Mouse (Mus musculus): ENCODE data around the gene Epb41l2. TPM values are rescaled to one million over a fixed set of nuclear protein-coding genes. Genes with fewer than 3 reads are reported as not detected.

The Epb41l2 gene
- total RNA-seq, 2 experiments from 2014 or later, result 21.9 to 29.9 TPM

- no peak for DNase-seq (ENCODE audit: low spot score)
Observed at GRCm38 (mm10) chr10:25399016-25399415, 39.4 kb downstream of the Epb41l2 start.

- DNase-seq (ENCODE audit: low spot score), result no peak
Observed at GRCm38 (mm10) chr10:25400076-25400475, 40.5 kb downstream of the Epb41l2 start.

GRCm38 (mm10) chr10:25400646-25401045 lies 41.0 kb downstream of the Epb41l2 start:
- no peak for DNase-seq (ENCODE audit: low spot score)

- DNase-seq (ENCODE audit: low spot score), result no peak
Observed at GRCm38 (mm10) chr10:25401356-25401755, 41.8 kb downstream of the Epb41l2 start.

- DNase-seq (ENCODE audit: low spot score), result no peak
Observed at GRCm38 (mm10) chr10:25402886-25403285, 43.3 kb downstream of the Epb41l2 start.

- DNase-seq (ENCODE audit: low spot score), result no peak
Observed at GRCm38 (mm10) chr10:25403813-25404701, 44.5 kb downstream of the Epb41l2 start.

- DNase-seq (ENCODE audit: low spot score), result no peak
Observed at GRCm38 (mm10) chr10:25404702-25405098, 45.1 kb downstream of the Epb41l2 start.

- no peak for DNase-seq (ENCODE audit: low spot score)
Observed at GRCm38 (mm10) chr10:25405551-25405950, 46.0 kb downstream of the Epb41l2 start.

- DNase-seq (ENCODE audit: low spot score), result no peak
Observed at GRCm38 (mm10) chr10:25406695-25407094, 47.1 kb downstream of the Epb41l2 start.

- DNase-seq (ENCODE audit: low spot score), result no peak
Observed at GRCm38 (mm10) chr10:25408136-25408650, 48.6 kb downstream of the Epb41l2 start.

- DNase-seq (ENCODE audit: low spot score), result no peak
Observed at GRCm38 (mm10) chr10:25411836-25412373, 52.3 kb downstream of the Epb41l2 start.

- DNase-seq (ENCODE audit: low spot score), result no peak
Observed at GRCm38 (mm10) chr10:25415188-25415717, 55.7 kb downstream of the Epb41l2 start.

- no peak for DNase-seq (ENCODE audit: low spot score)
Observed at GRCm38 (mm10) chr10:25416696-25417095, 57.1 kb downstream of the Epb41l2 start.

GRCm38 (mm10) chr10:25426058-25426457 lies 66.5 kb downstream of the Epb41l2 start:
- DNase-seq (ENCODE audit: low spot score), result peak; percentile 40

GRCm38 (mm10) chr10:25426814-25427213 lies 67.2 kb downstream of the Epb41l2 start:
- no peak for DNase-seq (ENCODE audit: low spot score)

GRCm38 (mm10) chr10:25427523-25427922 lies 67.9 kb downstream of the Epb41l2 start:
- no peak for DNase-seq (ENCODE audit: low spot score)

GRCm38 (mm10) chr10:25428658-25429057 lies 69.1 kb downstream of the Epb41l2 start:
- no peak for DNase-seq (ENCODE audit: low spot score)

- DNase-seq (ENCODE audit: low spot score), result no peak
Observed at GRCm38 (mm10) chr10:25429346-25429745, 69.7 kb downstream of the Epb41l2 start.

- no peak for DNase-seq (ENCODE audit: low spot score)
Observed at GRCm38 (mm10) chr10:25430862-25431261, 71.3 kb downstream of the Epb41l2 start.

- peak; percentile 72 for DNase-seq (ENCODE audit: low spot score)
Observed at GRCm38 (mm10) chr10:25432351-25432750, 72.8 kb downstream of the Epb41l2 start.

GRCm38 (mm10) chr10:25432938-25433337 lies 73.3 kb downstream of the Epb41l2 start:
- DNase-seq (ENCODE audit: low spot score), result no peak

- DNase-seq (ENCODE audit: low spot score), result no peak
Observed at GRCm38 (mm10) chr10:25433524-25433923, 73.9 kb downstream of the Epb41l2 start.
